Mouse (Mus musculus): ENCODE results near the gene Skor1. TPM values are rescaled to one million over a fixed set of nuclear protein-coding genes. Genes with fewer than 3 reads are reported as not detected.

Skor1 gene
- 0.24 and 0.35 TPM in 2 replicates for polyA plus RNA-seq (2016; fragmentation: Nextera tagmentation; extraction: Ambion mirVana)

- H3K27ac ChIP-seq, result no peak within 1 kb of the TSS
- peaks cover 44% of the 10 kb centered on the region for H3K4me1 ChIP-seq
- no peaks in the 10 kb centered on the region for H3K36me3 ChIP-seq
- 0 out of 2 replicates have a peak, but pooled peaks have one; percentile 43 for ATAC-seq (ENCODE audit: insufficient number of reproducible peaks, insufficient read depth, low FRiP score, low TSS enrichment)
- no peak within 1 kb of the TSS for H3K9ac ChIP-seq
- peaks cover 100% of the 10 kb centered on the region for H3K27me3 ChIP-seq
- peak within 1 kb of the TSS; percentile 87 for H3K4me2 ChIP-seq (replicated peaks)
- WGBS, result 1% methylated on average over 85 of the region's 108 CpGs
- H3K4me3 ChIP-seq, result peak within 1 kb of the TSS; percentile 50
- 0 out of 2 replicates have a peak, but pooled peaks cover 4% of the 10 kb centered on the region for H3K9me3 ChIP-seq
Observed at GRCm38 (mm10) chr9:63148410-63149371, at the start of gene Skor1. Gene Skor1, minus strand, starts transcription at chr9:63148961.

GRCm38 (mm10) chr9:63197252-63197651 is 48.5 kb upstream of the Skor1 start:
- ATAC-seq (ENCODE audit: insufficient number of reproducible peaks, insufficient read depth, low FRiP score, low TSS enrichment), result no peak
- peaks cover 13% of the 10 kb centered on the region; the same call in 1 of the 2 replicates for H3K36me3 ChIP-seq
- peaks cover 32% of the 10 kb centered on the region for H3K4me1 ChIP-seq
- H3K9me3 ChIP-seq, result no peaks in the 10 kb centered on the region
- H3K4me3 ChIP-seq, result no peak overlapping the region
- 5% methylated on average over 8 of the region's 8 CpGs for WGBS
- no peak overlapping the region for H3K27ac ChIP-seq
- H3K4me2 ChIP-seq (replicated peaks), result 0 out of 2 replicates have a peak overlapping the region, but pooled peaks have one; percentile 11
- H3K27me3 ChIP-seq, result no peaks in the 10 kb centered on the region
- no peak overlapping the region for H3K9ac ChIP-seq

- H3K4me2 ChIP-seq (replicated peaks), result no peak overlapping the region
Observed at GRCm38 (mm10) chr9:63196114-63196682, 47.4 kb upstream of the Skor1 start.

GRCm38 (mm10) chr9:63195523-63195922 is 46.8 kb upstream of the Skor1 start:
- no peaks in the 10 kb centered on the region for H3K27me3 ChIP-seq
- H3K4me1 ChIP-seq, result peaks cover 32% of the 10 kb centered on the region
- no peak overlapping the region for H3K4me2 ChIP-seq (replicated peaks)
- ATAC-seq (ENCODE audit: insufficient number of reproducible peaks, insufficient read depth, low FRiP score, low TSS enrichment), result no peak
- peaks cover 6% of the 10 kb centered on the region; the same call in 1 of the 2 replicates for H3K36me3 ChIP-seq
- H3K9me3 ChIP-seq, result no peaks in the 10 kb centered on the region
- no peak overlapping the region for H3K4me3 ChIP-seq
- H3K9ac ChIP-seq, result no peak overlapping the region
- 33% methylated on average over 4 of the region's 4 CpGs for WGBS
- no peak overlapping the region for H3K27ac ChIP-seq

More at GRCm38 (mm10) chr9:63196114-63196682, 47.4 kb upstream of the Skor1 start:
- Histone ChIP-seq H3K9ac (no peak overlapping the region), H3K4me1 (peaks cover 32% of the 10 kb centered on the region), H3K9me3 (no peaks in the 10 kb centered on the region), H3K27ac (no peak overlapping the region), H3K4me3 (no peak overlapping the region), H3K27me3 (no peaks in the 10 kb centered on the region), H3K36me3 (peaks cover 6% of the 10 kb centered on the region; the same call in 1 of the 2 replicates)
- 0 out of 2 replicates have a peak, but pooled peaks have one; percentile 47 for ATAC-seq (ENCODE audit: insufficient number of reproducible peaks, insufficient read depth, low FRiP score, low TSS enrichment)
- 26% methylated on average over 8 of the region's 8 CpGs for WGBS

GRCm38 (mm10) chr9:63194791-63195190 is 46.0 kb upstream of the Skor1 start:
- Histone ChIP-seq H3K4me2 (replicated peaks) (no peak overlapping the region), H3K4me1 (peaks cover 32% of the 10 kb centered on the region), H3K4me3 (no peak overlapping the region), H3K27me3 (no peaks in the 10 kb centered on the region), H3K36me3 (peaks cover 6% of the 10 kb centered on the region; the same call in 1 of the 2 replicates), H3K9ac (no peak overlapping the region), H3K27ac (no peak overlapping the region), H3K9me3 (no peaks in the 10 kb centered on the region)
- WGBS, result 67% methylated on average over 9 of the region's 9 CpGs
- ATAC-seq (ENCODE audit: insufficient number of reproducible peaks, insufficient read depth, low FRiP score, low TSS enrichment), result no peak

- Histone ChIP-seq H3K36me3 (peaks cover 6% of the 10 kb centered on the region; the same call in 1 of the 2 replicates), H3K9ac (no peak overlapping the region), H3K27ac (no peak overlapping the region), H3K4me1 (peaks cover 34% of the 10 kb centered on the region), H3K4me2 (replicated peaks) (no peak overlapping the region), H3K27me3 (no peaks in the 10 kb centered on the region), H3K9me3 (no peaks in the 10 kb centered on the region), H3K4me3 (no peak overlapping the region)
- no peak for ATAC-seq (ENCODE audit: insufficient number of reproducible peaks, insufficient read depth, low FRiP score, low TSS enrichment)
- 77% methylated on average over 4 of the region's 4 CpGs for WGBS
Observed at GRCm38 (mm10) chr9:63192809-63193208, 44.0 kb upstream of the Skor1 start.

GRCm38 (mm10) chr9:63187310-63187709 is 38.5 kb upstream of the Skor1 start:
- 0 out of 2 replicates have a peak, but pooled peaks cover 9% of the 10 kb centered on the region for H3K27me3 ChIP-seq
- ATAC-seq (ENCODE audit: insufficient number of reproducible peaks, insufficient read depth, low FRiP score, low TSS enrichment), result no peak
- 0 out of 2 replicates have a peak, but pooled peaks cover 3% of the 10 kb centered on the region for H3K36me3 ChIP-seq
- peaks cover 20% of the 10 kb centered on the region for H3K4me1 ChIP-seq
- no peak overlapping the region for H3K9ac ChIP-seq
- no peaks in the 10 kb centered on the region for H3K9me3 ChIP-seq
- H3K4me3 ChIP-seq, result no peak overlapping the region
- H3K27ac ChIP-seq, result no peak overlapping the region
- 15% methylated on average over 7 of the region's 7 CpGs for WGBS
- H3K4me2 ChIP-seq (replicated peaks), result no peak overlapping the region

- ATAC-seq (ENCODE audit: insufficient number of reproducible peaks, insufficient read depth, low FRiP score, low TSS enrichment), result no peak
- Histone ChIP-seq H3K4me3 (no peak overlapping the region), H3K9me3 (no peaks in the 10 kb centered on the region), H3K9ac (no peak overlapping the region), H3K4me2 (replicated peaks) (no peak overlapping the region), H3K27ac (no peak overlapping the region), H3K4me1 (peaks cover 32% of the 10 kb centered on the region), H3K27me3 (peaks cover 9% of the 10 kb centered on the region; the same call in 1 of the 2 replicates), H3K36me3 (0 out of 2 replicates have a peak, but pooled peaks cover 3% of the 10 kb centered on the region)
- 84% methylated on average over 7 of the region's 7 CpGs for WGBS
Observed at GRCm38 (mm10) chr9:63185249-63185648, 36.5 kb upstream of the Skor1 start.

- Histone ChIP-seq H3K4me3 (no peak overlapping the region), H3K9me3 (no peaks in the 10 kb centered on the region), H3K4me2 (replicated peaks) (no peak overlapping the region), H3K9ac (no peak overlapping the region), H3K36me3 (peaks cover 8% of the 10 kb centered on the region; the same call in 1 of the 2 replicates), H3K27ac (no peak overlapping the region), H3K4me1 (peaks cover 32% of the 10 kb centered on the region), H3K27me3 (peaks cover 9% of the 10 kb centered on the region; the same call in 1 of the 2 replicates)
- ATAC-seq (ENCODE audit: insufficient number of reproducible peaks, insufficient read depth, low FRiP score, low TSS enrichment), result no peak
- 58% methylated on average over 7 of the region's 7 CpGs for WGBS
Observed at GRCm38 (mm10) chr9:63183864-63184263, 35.1 kb upstream of the Skor1 start.

- peaks cover 9% of the 10 kb centered on the region; the same call in 1 of the 2 replicates for H3K27me3 ChIP-seq
- no peak overlapping the region for H3K4me2 ChIP-seq (replicated peaks)
- no peak overlapping the region for H3K9ac ChIP-seq
Observed at GRCm38 (mm10) chr9:63182306-63182960, 33.7 kb upstream of the Skor1 start.

More at GRCm38 (mm10) chr9:63182306-63182960, 33.7 kb upstream of the Skor1 start:
- H3K36me3 ChIP-seq, result peaks cover 8% of the 10 kb centered on the region; the same call in 1 of the 2 replicates
- 18% methylated on average over 14 of the region's 14 CpGs for WGBS
- ATAC-seq (ENCODE audit: insufficient number of reproducible peaks, insufficient read depth, low FRiP score, low TSS enrichment), result no peak
- H3K4me1 ChIP-seq, result peaks cover 24% of the 10 kb centered on the region
- no peaks in the 10 kb centered on the region for H3K9me3 ChIP-seq
- no peak overlapping the region for H3K27ac ChIP-seq
- no peak overlapping the region for H3K4me3 ChIP-seq
